Mouse (Mus musculus) ES-E14 (cell line): ENCODE measurements around the gene Hist1h2be.

Experiments used
- CHD2 ChIP-seq: IDR thresholded peaks from 2 replicates; pipeline ENCODE4 v1.6.1; 2014; ENCODE audit warnings: mild to moderate bottlenecking, low read depth, low read length, inconsistent platforms
- HCFC1 ChIP-seq: IDR thresholded peaks from 2 replicates; pipeline ENCODE4 v1.6.1; 2012; ENCODE audit warnings: low read length, inconsistent platforms, borderline replicate concordance; ENCODE audit not compliant: insufficient read depth
- MAFK ChIP-seq: IDR thresholded peaks from 2 replicates; pipeline ENCODE4 v1.6.1; 2014; ENCODE audit warnings: mild to moderate bottlenecking, low read depth, low read length, inconsistent platforms; ENCODE audit not compliant: insufficient read depth

- peak; percentile 91 for TF ChIP-seq CHD2
- TF ChIP-seq MAFK: no peak
- peak; percentile 49; the same call in 1 of the 2 replicates for TF ChIP-seq HCFC1
These were observed 76.7 kb downstream of the Hist1h2be start, which contains the start of gene Hist1h3f for GRCm38 (mm10) chr13:23543965-23544786.
